In the genomic region with DNA sequence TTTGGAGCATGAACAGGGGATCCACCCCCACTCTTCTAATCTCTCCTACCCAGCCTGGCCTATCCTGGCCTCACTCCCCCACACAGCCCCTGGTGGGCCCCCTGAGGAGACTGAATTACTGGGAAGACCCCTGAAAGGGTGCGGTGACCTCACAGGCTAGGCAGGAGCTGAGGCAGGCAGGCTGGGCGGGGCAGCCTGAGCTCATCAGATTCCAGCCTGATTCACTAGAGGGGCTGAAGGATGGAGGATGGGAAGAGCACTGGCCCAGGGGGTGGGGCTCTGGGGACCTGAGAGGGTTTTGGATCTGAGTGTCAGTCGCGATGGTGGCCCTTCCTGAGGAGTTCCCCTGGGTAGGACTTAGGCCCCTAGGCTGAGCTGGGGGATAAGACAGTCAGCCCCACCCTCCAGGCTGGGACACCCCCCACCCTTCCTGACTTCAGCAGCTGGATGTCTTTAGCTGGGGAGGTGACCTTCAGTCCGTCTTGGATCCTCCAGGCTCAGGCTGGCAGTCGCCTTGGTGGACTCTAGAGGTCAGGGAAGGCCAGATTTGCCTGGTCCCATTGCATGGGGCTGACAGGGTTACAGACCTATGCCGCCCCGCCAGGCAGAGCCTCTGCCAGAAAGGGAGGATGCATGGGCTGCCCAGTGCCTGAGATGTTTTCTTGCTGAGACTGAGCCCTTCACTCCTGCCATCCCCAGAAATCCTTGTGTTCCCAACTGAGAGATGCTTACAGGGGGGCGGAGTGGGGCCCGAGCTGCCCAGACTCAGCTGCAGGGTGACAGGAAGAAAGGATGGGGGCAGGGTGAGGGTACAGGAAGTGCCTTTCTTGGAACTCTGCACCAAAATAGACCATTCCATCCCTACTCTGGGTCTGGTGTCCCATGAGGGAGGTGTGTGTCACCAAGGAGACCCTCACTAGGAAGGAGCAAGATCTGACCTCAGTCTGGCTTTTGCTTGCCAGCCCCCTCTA, we compare ENCODE assay signal across 8 mouse cellular contexts. TPM values are rescaled to one million over a fixed set of nuclear protein-coding genes. Genes with fewer than 3 reads are reported as not detected.
DNase-seq lines count a peak whose midpoint lies in the region; ATAC-seq and TF ChIP-seq lines count a peak whose summit lies in the region.

No protein-coding gene starts in this region.

- peak overlapping the region; percentile 56 for H3K9ac ChIP-seq in hindbrain, embryonic 13.5 days

- H3K27me3 ChIP-seq in kidney, adult 2 months (replicated peaks; ENCODE audit: control insufficient read depth, insufficient read depth, low read length), result no peaks in the 10 kb centered on the region
- H3K27me3 ChIP-seq in hindbrain, embryonic 13.5 days, result peaks cover 22% of the 10 kb centered on the region
- peaks cover 36% of the 10 kb centered on the region for H3K27me3 ChIP-seq in midbrain, embryonic 10.5 days (ENCODE audit: low read depth, poor library complexity, severe bottlenecking)

- 0 out of 2 replicates have a peak, but pooled peaks have one; percentile 9 for ATAC-seq in hindbrain, embryonic 13.5 days (ENCODE audit: low FRiP score)

- TF ChIP-seq CTCF in kidney, adult 2 months (conservative IDR thresholded peaks at IDR 0.05; ENCODE audit: insufficient read depth, insufficient read length, low read depth, low read length), result no peak

- DNase-seq in kidney, adult 2 months, result peak; percentile 41
- no peak for DNase-seq in kidney, adult 8-10 months
- DNase-seq in embryo, embryonic 10.5 days (ENCODE audit: low spot score), result peak; percentile 67
- no peak for DNase-seq in midbrain, embryonic 10.5 days (ENCODE audit: low spot score)
- no peak for DNase-seq in left cerebral cortex, adult 9 months (ENCODE audit: low spot score in 2 of 2)
- no peak for DNase-seq in frontal cortex, postnatal 25 days (ENCODE audit: low spot score in 2 of 2)
- DNase-seq in B cell, adult 2 months, result no peak

- H3K4me3 ChIP-seq in kidney, adult 2 months (ENCODE audit: insufficient read depth, low read depth, low read length), result no peak overlapping the region
- no peak overlapping the region for H3K4me3 ChIP-seq in hindbrain, embryonic 13.5 days
- H3K4me3 ChIP-seq in midbrain, embryonic 10.5 days, result peak overlapping the region; percentile 15; the same call in 1 of the 2 replicates

- WGBS in kidney, adult 2 months, result 26% methylated on average over 10 of the region's 10 CpGs
- 17% methylated on average over 10 of the region's 10 CpGs for WGBS in hindbrain, embryonic 13.5 days
- WGBS in midbrain, embryonic 10.5 days, result 12% methylated on average over 10 of the region's 10 CpGs

- no peaks in the 10 kb centered on the region for H3K4me1 ChIP-seq in kidney, adult 2 months (ENCODE audit: control insufficient read depth, insufficient read depth, low read length)
- peaks cover 27% of the 10 kb centered on the region for H3K4me1 ChIP-seq in hindbrain, embryonic 13.5 days (replicated peaks)
- H3K4me1 ChIP-seq in midbrain, embryonic 10.5 days, result peaks cover 42% of the 10 kb centered on the region

- TF ChIP-seq POLR2A in kidney, adult 2 months (IDR thresholded peaks at IDR 0.05; ENCODE audit: low read depth, low read length), result no peak

- H3K27ac ChIP-seq in kidney, adult 2 months (ENCODE audit: insufficient read depth, low read depth, low read length), result peak overlapping the region; percentile 14; the same call in 1 of the 2 replicates
- no peak overlapping the region for H3K27ac ChIP-seq in hindbrain, embryonic 13.5 days
- H3K27ac ChIP-seq in midbrain, embryonic 10.5 days (replicated peaks), result peak overlapping the region; percentile 46

- no peaks in the 10 kb centered on the region for H3K9me3 ChIP-seq in hindbrain, embryonic 13.5 days
- no peaks in the 10 kb centered on the region for H3K9me3 ChIP-seq in midbrain, embryonic 10.5 days (replicated peaks)

- no peak overlapping the region for H3K4me2 ChIP-seq in hindbrain, embryonic 13.5 days

- H3K36me3 ChIP-seq in kidney, adult 2 months (ENCODE audit: control insufficient read depth, insufficient read depth, low read length), result no peaks in the 10 kb centered on the region
- H3K36me3 ChIP-seq in hindbrain, embryonic 13.5 days, result no peaks in the 10 kb centered on the region
- no peaks in the 10 kb centered on the region for H3K36me3 ChIP-seq in midbrain, embryonic 10.5 days

RNA-seq across cellular contexts. Expression of a gene that starts 8.8 kb away (rescaled TPM):
- polyA plus RNA-seq in kidney, adult 2 months (2012; rRNA removed), result 10.7 and 10.8 TPM in 2 replicates
- 19.1 and 20.4 TPM in 2 replicates for polyA plus RNA-seq in hindbrain, embryonic 13.5 days (2015; fragmentation: Nextera tagmentation; extraction: Ambion mirVana)
- polyA plus RNA-seq in midbrain, embryonic 10.5 days (2016; fragmentation: Nextera tagmentation; extraction: Ambion mirVana), result 25.3 and 34.1 TPM in 2 replicates

RNA-seq across cellular contexts. Expression of a gene that starts 8.8 kb away (rescaled TPM):
- polyA plus RNA-seq in kidney, adult 2 months (2012; rRNA removed), result 2.8 and 4.7 TPM in 2 replicates
- polyA plus RNA-seq in hindbrain, embryonic 13.5 days (2015; fragmentation: Nextera tagmentation; extraction: Ambion mirVana), result 1.1 and 1.5 TPM in 2 replicates
- 2.5 and 2.8 TPM in 2 replicates for polyA plus RNA-seq in midbrain, embryonic 10.5 days (2016; fragmentation: Nextera tagmentation; extraction: Ambion mirVana)

RNA-seq across cellular contexts. Expression of a gene that starts 17.9 kb away (rescaled TPM):
- polyA plus RNA-seq in kidney, adult 2 months (2012; rRNA removed), result 36.5 and 38.7 TPM in 2 replicates
- polyA plus RNA-seq in hindbrain, embryonic 13.5 days (2015; fragmentation: Nextera tagmentation; extraction: Ambion mirVana), result 46.0 and 48.2 TPM in 2 replicates
- 83.2 and 85.6 TPM in 2 replicates for polyA plus RNA-seq in midbrain, embryonic 10.5 days (2016; fragmentation: Nextera tagmentation; extraction: Ambion mirVana)

RNA-seq across cellular contexts. Expression of a gene that starts 20.4 kb away (rescaled TPM):
- polyA plus RNA-seq in kidney, adult 2 months (2012; rRNA removed), result 0.46 and 0.66 TPM in 2 replicates
- polyA plus RNA-seq in hindbrain, embryonic 13.5 days (2015; fragmentation: Nextera tagmentation; extraction: Ambion mirVana), result 3.9 and 5.9 TPM in 2 replicates
- 2.2 and 4.4 TPM in 2 replicates for polyA plus RNA-seq in midbrain, embryonic 10.5 days (2016; fragmentation: Nextera tagmentation; extraction: Ambion mirVana)

RNA-seq across cellular contexts. Expression of a gene that starts 20.5 kb away (rescaled TPM):
- polyA plus RNA-seq in kidney, adult 2 months (2012; rRNA removed), result 45.0 and 50.6 TPM in 2 replicates
- 61.2 and 66.0 TPM in 2 replicates for polyA plus RNA-seq in hindbrain, embryonic 13.5 days (2015; fragmentation: Nextera tagmentation; extraction: Ambion mirVana)
- polyA plus RNA-seq in midbrain, embryonic 10.5 days (2016; fragmentation: Nextera tagmentation; extraction: Ambion mirVana), result 39.4 and 42.1 TPM in 2 replicates

Comparison
In these comparisons a context has a peak if more than half of its experiments do, and no peak if none do; other contexts are left out.
1. DNase-seq: peak in kidney, adult 2 months (single experiment) and embryo, embryonic 10.5 days (single experiment); none in kidney, adult 8-10 months (0 of 2), midbrain, embryonic 10.5 days (single experiment), left cerebral cortex, adult 9 months (0 of 2), frontal cortex, postnatal 25 days (0 of 2) and B cell, adult 2 months (0 of 2).